Mouse (Mus musculus) embryonic facial prominence, embryonic 10.5 days (tissue): Measurements from ENCODE around the gene Ace2. TPM values are rescaled to one million over a fixed set of nuclear protein-coding genes. Genes with fewer than 3 reads are reported as not detected.

ENCODE experiments used
- DNase-seq: peaks from one replicate; pipeline ENCODE4 v3.0.0-alpha.2; 2017; ENCODE audit warnings: low spot score
- H3K27ac ChIP-seq: fragments of 300-500 bp; sonication (generic); replicated peaks from 2 replicates; pipeline ENCODE4 v1.5.1; 2016; ENCODE audit warnings: mild to moderate bottlenecking
- H3K27me3 ChIP-seq: fragments of 300-500 bp; sonication (generic); replicated peaks from 2 replicates; pipeline ENCODE4 v1.6.1; 2016; ENCODE audit warnings: low read depth, mild to moderate bottlenecking; ENCODE audit not compliant: poor library complexity, severe bottlenecking
- H3K36me3 ChIP-seq: fragments of 300-500 bp; sonication (generic); replicated peaks from 2 replicates; pipeline ENCODE4 v1.6.1; 2016; ENCODE audit warnings: mild to moderate bottlenecking, moderate library complexity
- H3K4me1 ChIP-seq: fragments of 300-500 bp; sonication (generic); 2 replicates; pipeline ENCODE4 v1.6.1; 2016
- H3K4me3 ChIP-seq: fragments of 300-500 bp; sonication (generic); 2 replicates; pipeline ENCODE4 v1.5.1; 2016; ENCODE audit warnings: mild to moderate bottlenecking, moderate library complexity
- H3K9me3 ChIP-seq: fragments of 300-500 bp; sonication (generic); 2 replicates; pipeline ENCODE4 v1.6.1; 2016; ENCODE audit warnings: mild to moderate bottlenecking
- WGBS: fragments of 180-500 bp; shearing (Covaris S2); methylation state at CpG from one replicate; pipeline ENCODE4 v1.1.7; 2016; 5-methylcytosine and 5-hydroxymethylcytosine counted together
- polyA plus RNA-seq: library from polyadenylated mRNA; unstranded; fragments of >200 nt; fragmentation: Nextera tagmentation; extraction: Ambion mirVana; gene quantifications from 2 replicates; pipeline ENCODE4 v1.2.1, GENCODE M21; 2016

Ace2 gene
- polyA plus RNA-seq, 1 experiment from 2014 or later: 0.12 TPM

DNA sequence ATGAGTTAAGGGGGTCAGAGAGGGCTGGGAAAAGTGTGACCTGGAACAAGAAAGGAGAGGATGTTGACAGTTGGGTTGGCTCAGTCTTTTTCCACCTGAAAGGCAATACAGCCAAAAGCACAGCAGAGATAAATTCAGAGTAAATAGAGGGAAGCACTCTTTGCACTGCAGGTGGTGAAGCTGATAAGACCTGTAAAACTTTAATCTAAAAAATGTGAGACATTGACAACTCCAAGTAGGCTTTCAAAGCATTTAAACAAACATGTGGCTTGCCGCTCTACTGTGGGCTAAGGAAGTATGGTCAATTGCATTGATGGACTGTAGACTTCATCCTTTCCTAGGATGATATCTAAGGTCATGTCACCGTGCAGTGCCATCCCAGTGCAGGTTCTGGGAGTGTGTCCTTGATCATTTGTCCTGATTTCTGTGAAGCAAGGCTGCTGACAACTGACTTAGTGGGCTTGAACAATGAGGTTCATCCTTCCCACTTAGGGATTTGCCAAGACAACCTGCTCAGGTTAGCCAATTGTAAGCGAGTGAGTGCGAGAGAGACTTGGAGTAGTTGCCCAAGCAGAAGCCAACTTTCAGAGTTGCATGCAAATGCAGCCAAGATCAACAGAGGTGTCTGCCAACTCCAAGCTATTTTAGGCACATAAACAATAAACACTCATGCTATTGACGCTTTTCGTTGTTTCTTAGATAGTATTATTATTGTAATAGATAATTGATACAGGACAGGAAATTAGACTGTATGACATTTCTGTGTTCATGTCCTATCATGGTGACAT is 6.5 kb downstream of the Ace2 start:
- Histone ChIP-seq H3K4me1 (no peaks in the 10 kb centered on the region), H3K9me3 (no peaks in the 10 kb centered on the region), H3K4me3 (no peak overlapping the region), H3K27me3 (peaks cover 83% of the 10 kb centered on the region), H3K36me3 (no peaks in the 10 kb centered on the region), H3K27ac (no peak overlapping the region)
- no peak for DNase-seq
- WGBS: 86% methylated on average over 6 of the region's 6 CpGs

DNA sequence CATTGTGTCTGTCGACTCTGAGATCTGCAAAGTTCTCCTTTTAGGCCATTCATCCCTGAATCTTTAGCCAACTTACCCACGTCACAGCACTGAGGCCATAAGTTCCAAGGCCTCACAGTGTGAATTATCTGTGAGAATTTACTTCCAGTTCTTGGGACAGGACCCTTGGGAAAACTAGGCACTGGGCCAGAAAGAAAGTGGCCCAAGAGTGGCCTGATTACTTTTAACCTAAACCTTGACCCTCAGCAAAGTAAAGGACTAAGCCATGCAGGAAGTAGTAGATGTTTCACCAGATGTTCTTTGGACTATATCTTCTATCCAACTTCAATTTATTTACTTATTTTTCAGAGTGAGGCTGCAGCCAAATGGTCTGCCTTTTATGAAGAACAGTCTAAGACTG is 13.6 kb downstream of the Ace2 start:
- no peaks in the 10 kb centered on the region for H3K4me1 ChIP-seq
- DNase-seq: no peak
- H3K27me3 ChIP-seq: peaks cover 64% of the 10 kb centered on the region
- H3K27ac ChIP-seq: no peak overlapping the region
- 82% methylated on average over 2 of the region's 2 CpGs for WGBS
- H3K9me3 ChIP-seq: no peaks in the 10 kb centered on the region
- no peak overlapping the region for H3K4me3 ChIP-seq
- H3K36me3 ChIP-seq: no peaks in the 10 kb centered on the region

DNA sequence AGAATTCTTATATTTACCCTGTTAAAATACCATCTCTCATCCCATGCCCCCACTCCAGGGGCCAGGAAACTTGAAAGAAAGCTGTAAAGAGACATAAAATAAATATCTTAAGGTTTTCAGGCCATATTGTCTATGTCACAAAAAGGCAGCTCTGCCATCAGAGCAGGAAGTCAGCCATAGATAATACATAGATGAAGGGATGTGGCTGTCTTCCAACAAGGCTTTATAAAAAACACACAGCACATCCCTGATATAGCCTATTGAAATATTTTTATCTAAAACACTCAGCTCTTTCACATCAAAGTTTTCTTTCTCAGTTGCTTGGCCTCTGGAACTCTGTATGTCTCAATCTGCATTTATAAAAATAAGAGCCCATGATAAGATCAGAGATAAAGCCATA is 14.5 kb downstream of the Ace2 start:
- no peak overlapping the region for H3K27ac ChIP-seq
- H3K4me3 ChIP-seq: no peak overlapping the region
- peaks cover 57% of the 10 kb centered on the region for H3K27me3 ChIP-seq

DNA sequence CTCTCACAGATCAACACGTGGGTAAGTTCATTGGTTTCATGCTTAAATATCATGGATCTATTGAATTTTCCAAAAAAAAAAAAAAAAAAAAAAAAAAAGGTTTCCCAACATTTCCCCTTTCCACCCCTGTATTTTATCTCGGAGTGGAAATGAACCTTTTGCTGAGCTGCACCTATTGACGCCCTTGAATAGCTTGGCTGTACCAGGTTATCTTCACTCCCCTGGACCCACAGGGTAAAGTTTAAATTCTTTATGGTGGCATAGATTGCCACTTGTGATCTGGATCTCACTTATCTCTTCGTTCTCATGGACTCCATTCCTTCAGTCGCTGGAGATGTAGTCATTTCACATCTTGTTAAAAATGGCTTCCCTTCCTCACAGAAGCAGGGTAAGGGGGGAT is 15.5 kb downstream of the Ace2 start:
- no peak overlapping the region for H3K4me3 ChIP-seq
- H3K36me3 ChIP-seq: no peaks in the 10 kb centered on the region
- H3K27me3 ChIP-seq: peaks cover 56% of the 10 kb centered on the region
- no peak overlapping the region for H3K27ac ChIP-seq
- DNase-seq: no peak
- H3K4me1 ChIP-seq: no peaks in the 10 kb centered on the region
- H3K9me3 ChIP-seq: no peaks in the 10 kb centered on the region
- 84% methylated on average over 5 of the region's 5 CpGs for WGBS

More for the DNA sequence above, 14.5 kb downstream of the Ace2 start:
- Histone ChIP-seq H3K36me3 (no peaks in the 10 kb centered on the region), H3K4me1 (no peaks in the 10 kb centered on the region), H3K9me3 (no peaks in the 10 kb centered on the region)
- no peak for DNase-seq

DNA sequence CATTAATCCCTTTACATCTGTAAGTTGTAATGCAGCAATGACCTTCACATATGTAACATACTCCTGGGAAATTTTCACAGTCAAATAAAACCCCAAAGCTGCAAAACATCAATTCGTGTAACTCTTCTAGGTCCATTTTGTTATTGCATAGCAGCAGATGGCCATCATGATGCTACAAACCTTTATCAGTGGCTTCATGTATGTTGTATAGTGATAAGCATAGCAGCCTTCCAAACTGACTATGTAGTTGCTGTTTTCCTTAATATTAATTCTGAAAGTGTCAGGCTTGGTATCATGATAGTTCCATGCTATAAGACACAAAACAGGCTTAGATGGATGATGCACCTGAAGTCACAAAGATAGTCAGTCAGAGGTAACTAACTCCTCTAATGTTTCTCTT is 25.5 kb downstream of the Ace2 start:
- H3K27ac ChIP-seq: no peak overlapping the region
- H3K4me3 ChIP-seq: no peak overlapping the region
- H3K4me1 ChIP-seq: no peaks in the 10 kb centered on the region
- WGBS: 70% methylated on average over 1 of the region's 1 CpGs
- no peaks in the 10 kb centered on the region for H3K36me3 ChIP-seq
- H3K9me3 ChIP-seq: no peaks in the 10 kb centered on the region
- H3K27me3 ChIP-seq: peaks cover 65% of the 10 kb centered on the region
- DNase-seq: no peak

DNA sequence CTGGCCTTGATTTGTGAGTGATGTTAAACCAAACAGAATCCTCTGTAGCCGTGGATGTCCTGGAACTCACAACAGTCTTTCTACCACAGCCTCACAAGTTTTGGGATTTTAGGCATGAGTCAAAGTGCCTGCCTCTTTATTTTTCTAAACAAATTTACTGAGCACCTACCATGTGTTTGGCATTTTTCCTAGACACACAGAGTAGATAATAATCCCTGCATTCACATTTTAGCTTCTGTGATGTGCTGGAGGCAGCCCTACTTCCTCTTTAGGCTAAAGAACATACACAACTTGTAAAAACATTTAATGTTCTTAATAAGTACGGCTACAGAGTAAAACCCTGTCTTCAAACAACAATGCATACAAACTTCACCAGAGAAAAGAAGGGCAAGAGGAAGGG is 31.9 kb downstream of the Ace2 start:
- Histone ChIP-seq H3K27me3 (peaks cover 80% of the 10 kb centered on the region), H3K27ac (no peak overlapping the region), H3K9me3 (no peaks in the 10 kb centered on the region), H3K4me1 (0 out of 2 replicates have a peak, but pooled peaks cover 4% of the 10 kb centered on the region), H3K36me3 (no peaks in the 10 kb centered on the region), H3K4me3 (no peak overlapping the region)
- 73% methylated on average over 2 of the region's 2 CpGs for WGBS
- DNase-seq: no peak

DNA sequence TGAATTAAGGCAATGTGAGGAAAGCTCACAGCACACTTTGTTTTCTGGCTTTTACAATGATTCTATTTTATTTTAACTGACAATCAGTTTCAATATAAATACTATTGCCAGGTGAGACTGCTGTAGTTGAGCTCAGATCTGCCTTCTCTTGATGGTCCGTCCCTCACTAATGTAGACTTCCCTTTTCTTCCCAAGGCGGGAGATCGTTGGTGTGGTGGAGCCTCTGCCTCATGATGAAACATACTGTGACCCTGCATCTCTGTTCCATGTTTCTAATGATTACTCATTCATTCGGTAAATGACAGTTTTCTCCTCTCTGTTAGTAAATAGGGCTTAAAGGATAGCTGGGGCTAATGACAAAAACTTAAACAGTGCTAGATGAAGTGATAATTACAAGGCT is 34.7 kb downstream of the Ace2 start:
- 84% methylated on average over 4 of the region's 4 CpGs for WGBS
- Histone ChIP-seq H3K9me3 (no peaks in the 10 kb centered on the region), H3K4me3 (no peak overlapping the region), H3K4me1 (0 out of 2 replicates have a peak, but pooled peaks cover 4% of the 10 kb centered on the region), H3K27me3 (peaks cover 95% of the 10 kb centered on the region), H3K36me3 (no peaks in the 10 kb centered on the region), H3K27ac (no peak overlapping the region)
- no peak for DNase-seq

DNA sequence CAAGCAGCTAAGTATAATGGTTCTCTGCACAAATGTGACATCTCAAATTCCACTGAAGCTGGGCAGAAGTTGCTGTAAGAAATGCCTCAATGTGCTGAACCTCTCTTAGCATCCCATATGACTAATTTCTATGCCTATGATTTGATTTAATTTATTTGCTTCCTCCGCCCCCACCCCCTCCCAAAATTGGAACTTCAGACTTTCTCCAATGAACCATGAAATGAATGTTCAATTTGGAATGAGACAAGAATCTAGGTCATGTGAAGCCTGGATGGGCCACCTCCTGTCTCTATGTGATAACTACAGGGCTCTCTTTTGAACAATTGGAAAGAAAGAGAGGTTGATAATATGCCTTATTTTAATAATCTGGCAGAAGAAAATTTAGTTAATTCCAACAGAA is 36.2 kb downstream of the Ace2 start:
- no peak for DNase-seq
- H3K27ac ChIP-seq: no peak overlapping the region
- H3K27me3 ChIP-seq: peaks cover 87% of the 10 kb centered on the region
- no peaks in the 10 kb centered on the region for H3K36me3 ChIP-seq
- H3K4me3 ChIP-seq: no peak overlapping the region
- H3K4me1 ChIP-seq: 0 out of 2 replicates have a peak, but pooled peaks cover 4% of the 10 kb centered on the region
- no peaks in the 10 kb centered on the region for H3K9me3 ChIP-seq
- WGBS: 86% methylated on average over 1 of the region's 1 CpGs

DNA sequence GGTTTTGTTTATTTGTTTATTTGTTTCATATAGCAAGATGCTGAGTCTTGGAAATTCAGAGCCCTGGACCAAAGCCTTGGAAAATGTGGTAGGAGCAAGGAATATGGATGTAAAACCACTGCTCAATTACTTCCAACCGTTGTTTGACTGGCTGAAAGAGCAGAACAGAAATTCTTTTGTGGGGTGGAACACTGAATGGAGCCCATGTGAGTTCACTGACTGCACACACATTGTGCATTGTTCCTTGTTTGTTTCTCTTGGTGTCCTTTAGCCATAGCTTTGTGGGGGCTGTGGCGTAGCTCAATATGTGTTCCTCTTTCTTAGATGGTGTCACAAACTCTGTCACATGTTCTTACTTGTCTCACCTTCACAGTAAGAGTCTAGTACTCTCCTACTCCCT is 36.6 kb downstream of the Ace2 start:
- H3K27ac ChIP-seq: no peak overlapping the region
- H3K4me3 ChIP-seq: no peak overlapping the region
- no peaks in the 10 kb centered on the region for H3K9me3 ChIP-seq
- WGBS: 67% methylated on average over 2 of the region's 2 CpGs
- H3K4me1 ChIP-seq: 0 out of 2 replicates have a peak, but pooled peaks cover 4% of the 10 kb centered on the region
- peaks cover 86% of the 10 kb centered on the region for H3K27me3 ChIP-seq
- DNase-seq: no peak
- no peaks in the 10 kb centered on the region for H3K36me3 ChIP-seq

DNA sequence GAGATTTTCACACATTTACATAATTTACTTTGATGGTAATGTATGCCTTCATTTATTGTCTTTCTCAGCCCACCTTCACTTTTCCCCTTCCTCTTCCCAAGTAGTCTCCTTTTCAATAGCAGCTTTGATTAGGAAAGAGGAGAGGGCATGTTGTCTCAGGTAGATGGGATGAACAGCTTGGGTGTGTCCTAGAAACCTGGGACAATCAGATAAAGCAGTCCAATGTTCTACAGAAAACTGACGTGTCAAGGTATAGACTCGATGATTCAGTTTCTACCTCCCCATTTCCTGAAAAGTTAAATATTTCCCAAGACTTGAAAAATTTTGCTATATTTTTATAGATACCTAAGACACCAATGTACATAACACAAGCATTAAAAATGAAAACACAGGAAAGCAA is 39.7 kb downstream of the Ace2 start:
- 92% methylated on average over 2 of the region's 2 CpGs for WGBS
- Histone ChIP-seq H3K9me3 (no peaks in the 10 kb centered on the region), H3K4me1 (no peaks in the 10 kb centered on the region), H3K27ac (no peak overlapping the region), H3K27me3 (peaks cover 83% of the 10 kb centered on the region), H3K36me3 (no peaks in the 10 kb centered on the region), H3K4me3 (no peak overlapping the region)
- no peak for DNase-seq

DNA sequence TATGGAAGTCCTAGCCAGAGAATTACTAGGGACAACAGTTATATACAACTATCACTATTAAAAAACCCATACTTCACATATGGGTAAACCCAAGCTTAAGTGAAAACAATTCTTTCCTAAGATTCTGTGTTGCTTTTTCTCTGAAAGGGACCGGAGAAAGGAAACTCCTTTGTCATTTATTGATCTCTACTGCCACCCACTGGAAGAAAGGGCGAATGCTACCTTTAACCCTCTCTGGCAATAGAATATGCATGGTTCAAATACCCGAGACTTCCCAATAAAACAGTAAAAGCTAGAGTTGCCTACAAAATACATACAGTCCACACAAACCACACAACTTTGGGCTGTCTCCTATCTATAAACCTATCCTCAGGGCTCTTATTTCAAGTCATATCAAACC is 40.6 kb downstream of the Ace2 start:
- 14% methylated on average over 3 of the region's 3 CpGs for WGBS
- H3K4me1 ChIP-seq: no peaks in the 10 kb centered on the region
- H3K27ac ChIP-seq: no peak overlapping the region
- H3K27me3 ChIP-seq: peaks cover 82% of the 10 kb centered on the region
- no peaks in the 10 kb centered on the region for H3K9me3 ChIP-seq
- H3K36me3 ChIP-seq: no peaks in the 10 kb centered on the region
- peak; percentile 27 for DNase-seq
- H3K4me3 ChIP-seq: no peak overlapping the region

DNA sequence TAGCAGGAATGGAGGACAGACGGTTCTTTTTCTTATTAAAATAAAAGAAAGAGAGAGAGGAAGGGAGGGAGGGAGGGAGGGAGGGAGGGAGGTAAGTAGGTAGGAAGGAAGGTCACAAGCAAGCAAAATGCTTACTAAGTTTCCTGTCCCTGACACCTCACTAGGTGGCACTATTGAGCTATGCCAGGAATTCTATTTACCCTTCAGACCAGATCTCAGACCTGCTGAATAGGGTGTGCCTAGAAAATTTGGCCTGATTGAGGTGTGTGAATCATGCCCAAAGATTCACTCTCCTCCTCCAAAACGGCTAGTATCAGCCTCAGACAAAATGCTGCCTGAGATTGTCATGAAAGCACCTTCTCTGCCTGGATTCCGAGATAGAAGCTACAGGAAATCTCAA is 44.7 kb downstream of the Ace2 start:
- peak; percentile 28 for DNase-seq
- Histone ChIP-seq H3K27me3 (peaks cover 68% of the 10 kb centered on the region), H3K4me3 (no peak overlapping the region), H3K9me3 (no peaks in the 10 kb centered on the region), H3K4me1 (no peaks in the 10 kb centered on the region), H3K27ac (no peak overlapping the region), H3K36me3 (no peaks in the 10 kb centered on the region)
- WGBS: 34% methylated on average over 3 of the region's 3 CpGs

DNA sequence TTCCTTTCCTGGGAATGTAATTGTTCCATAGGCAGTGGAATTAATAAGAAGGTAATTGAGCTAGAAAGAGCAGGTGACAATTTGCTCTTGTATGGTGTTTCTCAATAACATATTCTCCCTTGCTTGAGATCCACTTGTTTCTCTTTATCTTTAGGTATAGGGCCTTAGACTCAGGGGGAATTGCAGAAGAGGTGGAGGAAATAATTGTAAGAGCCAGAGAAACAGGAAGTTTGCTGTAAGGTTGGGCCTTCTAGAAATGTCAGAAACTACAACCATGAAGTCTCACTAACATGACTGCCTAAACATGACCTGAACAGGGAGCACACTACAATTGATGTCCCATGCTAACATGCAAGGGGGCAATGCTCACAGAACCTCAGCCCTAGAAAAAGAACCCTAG is 50.7 kb downstream of the Ace2 start:
- H3K36me3 ChIP-seq: no peaks in the 10 kb centered on the region
- no peak overlapping the region for H3K27ac ChIP-seq
- H3K9me3 ChIP-seq: no peaks in the 10 kb centered on the region
- no peak for DNase-seq
- H3K4me1 ChIP-seq: no peaks in the 10 kb centered on the region
- H3K4me3 ChIP-seq: no peak overlapping the region
- H3K27me3 ChIP-seq: peaks cover 70% of the 10 kb centered on the region
